Mouse (Mus musculus): ENCODE measurements around the gene Large2. TPM values are rescaled to one million over a fixed set of nuclear protein-coding genes. Genes with fewer than 3 reads are reported as not detected.

The Large2 gene
- polyA plus RNA-seq, 1 experiment from 2014 or later: 2.4 TPM

GRCm38 (mm10) chr2:92350686-92351085 lies 24.0 kb downstream of the Large2 start:
- no peaks in the 10 kb centered on the region for H3K9me3 ChIP-seq (replicated peaks)
- no peaks in the 10 kb centered on the region; the same call in 1 of the 2 replicates for H3K4me1 ChIP-seq (replicated peaks)
- H3K36me3 ChIP-seq (replicated peaks): no peaks in the 10 kb centered on the region
- peak; percentile 65; the same call in 1 of the 2 replicates for ATAC-seq (ENCODE audit: insufficient read depth)
- H3K4me2 ChIP-seq: no peak overlapping the region
- WGBS (ENCODE audit: insufficient replicate concordance): 43% methylated on average over 5 of the region's 5 CpGs
- no peak overlapping the region for H3K9ac ChIP-seq
- no peaks in the 10 kb centered on the region for H3K27me3 ChIP-seq
- H3K4me3 ChIP-seq (replicated peaks): no peak overlapping the region
- no peak overlapping the region for H3K27ac ChIP-seq (replicated peaks)

GRCm38 (mm10) chr2:92349589-92350425 lies 24.9 kb downstream of the Large2 start:
- 0 out of 2 replicates have a peak, but pooled peaks have one; percentile 22 for ATAC-seq (ENCODE audit: insufficient read depth)
- Histone ChIP-seq H3K4me2 (no peak overlapping the region), H3K27me3 (no peaks in the 10 kb centered on the region), H3K27ac (replicated peaks) (no peak overlapping the region; the same call in 1 of the 2 replicates), H3K9me3 (replicated peaks) (no peaks in the 10 kb centered on the region), H3K9ac (no peak overlapping the region), H3K36me3 (replicated peaks) (no peaks in the 10 kb centered on the region), H3K4me1 (replicated peaks) (no peaks in the 10 kb centered on the region; the same call in 1 of the 2 replicates), H3K4me3 (replicated peaks) (no peak overlapping the region)
- 60% methylated on average over 6 of the region's 6 CpGs for WGBS (ENCODE audit: insufficient replicate concordance)

- Histone ChIP-seq H3K9ac (no peak overlapping the region), H3K9me3 (replicated peaks) (no peaks in the 10 kb centered on the region), H3K36me3 (replicated peaks) (no peaks in the 10 kb centered on the region), H3K4me2 (no peak overlapping the region), H3K27me3 (no peaks in the 10 kb centered on the region), H3K4me1 (replicated peaks) (no peaks in the 10 kb centered on the region; the same call in 1 of the 2 replicates), H3K27ac (replicated peaks) (no peak overlapping the region), H3K4me3 (replicated peaks) (no peak overlapping the region)
- ATAC-seq (ENCODE audit: insufficient read depth): peak; percentile 43
- 55% methylated on average over 2 of the region's 2 CpGs for WGBS (ENCODE audit: insufficient replicate concordance)
Observed at GRCm38 (mm10) chr2:92347191-92347590, 27.5 kb downstream of the Large2 start.

- Histone ChIP-seq H3K4me2 (no peak overlapping the region), H3K27ac (replicated peaks) (no peak overlapping the region), H3K36me3 (replicated peaks) (no peaks in the 10 kb centered on the region), H3K4me1 (replicated peaks) (no peaks in the 10 kb centered on the region), H3K9ac (no peak overlapping the region), H3K4me3 (replicated peaks) (no peak overlapping the region), H3K27me3 (no peaks in the 10 kb centered on the region), H3K9me3 (replicated peaks) (no peaks in the 10 kb centered on the region)
- ATAC-seq (ENCODE audit: insufficient read depth): no peak
Observed at GRCm38 (mm10) chr2:92342418-92342817, 32.3 kb downstream of the Large2 start.

GRCm38 (mm10) chr2:92331871-92332270 lies 42.8 kb downstream of the Large2 start:
- peaks cover 5% of the 10 kb centered on the region; the same call in 1 of the 2 replicates for H3K36me3 ChIP-seq (replicated peaks)
- ATAC-seq (ENCODE audit: insufficient read depth): no peak
- no peak overlapping the region for H3K9ac ChIP-seq
- no peak overlapping the region for H3K4me3 ChIP-seq (replicated peaks)
- no peaks in the 10 kb centered on the region for H3K9me3 ChIP-seq (replicated peaks)
- no peaks in the 10 kb centered on the region for H3K27me3 ChIP-seq
- no peaks in the 10 kb centered on the region for H3K4me1 ChIP-seq (replicated peaks)
- 64% methylated on average over 2 of the region's 2 CpGs for WGBS (ENCODE audit: insufficient replicate concordance)
- no peak overlapping the region for H3K4me2 ChIP-seq
- H3K27ac ChIP-seq (replicated peaks): no peak overlapping the region

- Histone ChIP-seq H3K27ac (replicated peaks) (no peak overlapping the region), H3K27me3 (no peaks in the 10 kb centered on the region), H3K4me2 (no peak overlapping the region), H3K9ac (no peak overlapping the region), H3K9me3 (replicated peaks) (no peaks in the 10 kb centered on the region), H3K36me3 (replicated peaks) (peaks cover 5% of the 10 kb centered on the region; the same call in 1 of the 2 replicates), H3K4me3 (replicated peaks) (no peak overlapping the region), H3K4me1 (replicated peaks) (no peaks in the 10 kb centered on the region)
- WGBS (ENCODE audit: insufficient replicate concordance): 70% methylated on average over 2 of the region's 2 CpGs
- no peak for ATAC-seq (ENCODE audit: insufficient read depth)
Observed at GRCm38 (mm10) chr2:92331410-92331809, 43.3 kb downstream of the Large2 start.

- Histone ChIP-seq H3K36me3 (replicated peaks) (peaks cover 5% of the 10 kb centered on the region; the same call in 1 of the 2 replicates), H3K4me2 (no peak overlapping the region), H3K9ac (no peak overlapping the region), H3K9me3 (replicated peaks) (no peaks in the 10 kb centered on the region), H3K4me1 (replicated peaks) (no peaks in the 10 kb centered on the region), H3K27me3 (no peaks in the 10 kb centered on the region), H3K27ac (replicated peaks) (no peak overlapping the region), H3K4me3 (replicated peaks) (no peak overlapping the region)
- no peak for ATAC-seq (ENCODE audit: insufficient read depth)
- 31% methylated on average over 2 of the region's 2 CpGs for WGBS (ENCODE audit: insufficient replicate concordance)
Observed at GRCm38 (mm10) chr2:92330840-92331239, 43.8 kb downstream of the Large2 start.

- Histone ChIP-seq H3K9me3 (replicated peaks) (no peaks in the 10 kb centered on the region), H3K36me3 (replicated peaks) (peaks cover 5% of the 10 kb centered on the region; the same call in 1 of the 2 replicates), H3K27ac (replicated peaks) (no peak overlapping the region), H3K9ac (no peak overlapping the region), H3K27me3 (no peaks in the 10 kb centered on the region), H3K4me3 (replicated peaks) (no peak overlapping the region), H3K4me1 (replicated peaks) (no peaks in the 10 kb centered on the region), H3K4me2 (no peak overlapping the region)
- ATAC-seq (ENCODE audit: insufficient read depth): no peak
- 70% methylated on average over 8 of the region's 8 CpGs for WGBS (ENCODE audit: insufficient replicate concordance)
Observed at GRCm38 (mm10) chr2:92328206-92328605, 46.5 kb downstream of the Large2 start.

GRCm38 (mm10) chr2:92327601-92328000 lies 47.1 kb downstream of the Large2 start:
- H3K4me1 ChIP-seq (replicated peaks): no peaks in the 10 kb centered on the region
- H3K36me3 ChIP-seq (replicated peaks): peaks cover 5% of the 10 kb centered on the region; the same call in 1 of the 2 replicates
- no peak overlapping the region for H3K4me2 ChIP-seq

GRCm38 (mm10) chr2:92326221-92326620 lies 48.4 kb downstream of the Large2 start:
- Histone ChIP-seq H3K9me3 (replicated peaks) (no peaks in the 10 kb centered on the region), H3K4me2 (no peak overlapping the region), H3K27ac (replicated peaks) (no peak overlapping the region), H3K4me3 (replicated peaks) (no peak overlapping the region), H3K27me3 (no peaks in the 10 kb centered on the region), H3K9ac (no peak overlapping the region), H3K4me1 (replicated peaks) (no peaks in the 10 kb centered on the region), H3K36me3 (replicated peaks) (0 out of 2 replicates have a peak, but pooled peaks cover 5% of the 10 kb centered on the region)
- ATAC-seq (ENCODE audit: insufficient read depth): no peak
- 67% methylated on average over 1 of the region's 1 CpGs for WGBS (ENCODE audit: insufficient replicate concordance)

More at GRCm38 (mm10) chr2:92327601-92328000, 47.1 kb downstream of the Large2 start:
- Histone ChIP-seq H3K27me3 (no peaks in the 10 kb centered on the region), H3K4me3 (replicated peaks) (no peak overlapping the region), H3K9me3 (replicated peaks) (no peaks in the 10 kb centered on the region), H3K27ac (replicated peaks) (no peak overlapping the region), H3K9ac (no peak overlapping the region)
- ATAC-seq (ENCODE audit: insufficient read depth): no peak
- WGBS (ENCODE audit: insufficient replicate concordance): 75% methylated on average over 4 of the region's 4 CpGs

- Histone ChIP-seq H3K27ac (replicated peaks) (no peak overlapping the region), H3K9me3 (replicated peaks) (no peaks in the 10 kb centered on the region), H3K4me3 (replicated peaks) (no peak overlapping the region), H3K27me3 (no peaks in the 10 kb centered on the region), H3K4me1 (replicated peaks) (no peaks in the 10 kb centered on the region), H3K36me3 (replicated peaks) (0 out of 2 replicates have a peak, but pooled peaks cover 3% of the 10 kb centered on the region), H3K9ac (no peak overlapping the region), H3K4me2 (no peak overlapping the region)
- 73% methylated on average over 7 of the region's 7 CpGs for WGBS (ENCODE audit: insufficient replicate concordance)
- ATAC-seq (ENCODE audit: insufficient read depth): no peak
Observed at GRCm38 (mm10) chr2:92325676-92326075, 49.0 kb downstream of the Large2 start.
